Mouse (Mus musculus): Measurements from ENCODE around the gene Ttc28.

Ttc28 gene

DNA sequence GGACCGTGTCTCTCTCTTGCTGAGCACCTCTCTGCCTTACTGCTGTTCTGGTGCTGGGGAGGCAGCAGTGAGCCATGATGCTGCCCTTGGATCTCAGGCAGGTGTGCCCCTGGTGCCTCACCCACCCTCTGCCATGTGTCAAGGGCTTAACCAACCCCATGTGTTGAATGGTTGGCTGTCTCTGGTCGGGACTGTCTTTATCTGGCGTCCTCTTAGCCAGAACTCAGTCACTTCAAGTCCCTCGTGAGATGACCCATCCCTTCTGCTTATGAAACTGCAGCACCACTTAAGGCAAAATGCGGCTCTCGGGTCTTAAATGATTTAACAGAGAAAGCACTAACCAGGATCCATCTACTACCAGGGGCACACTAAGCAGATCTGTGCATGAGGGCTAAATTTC, 283.3 kb downstream of the Ttc28 start:
- no peak for DNase-seq (ENCODE audit: extremely low read depth, low read depth)

DNA sequence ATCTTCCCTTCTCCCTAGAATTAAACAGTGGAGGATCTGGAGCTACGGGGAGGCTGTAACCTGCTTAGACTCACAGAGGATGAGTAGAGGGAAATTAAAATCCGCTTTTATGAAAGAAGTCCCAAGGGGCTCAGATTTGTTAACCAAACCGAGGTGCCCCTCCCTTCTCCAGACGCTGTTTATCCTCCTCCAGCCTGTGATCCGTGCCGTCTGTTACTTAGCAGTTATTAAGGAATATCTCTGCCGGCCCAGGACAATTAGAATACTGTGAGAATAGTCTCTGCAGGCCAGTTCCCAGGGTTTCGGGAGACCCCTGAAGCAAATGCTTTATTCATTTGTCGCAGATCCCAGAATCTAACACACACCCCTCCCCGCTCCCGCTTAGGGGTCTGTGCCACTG, 283.8 kb downstream of the Ttc28 start:
- no peak for DNase-seq (ENCODE audit: extremely low read depth, low read depth)

DNA sequence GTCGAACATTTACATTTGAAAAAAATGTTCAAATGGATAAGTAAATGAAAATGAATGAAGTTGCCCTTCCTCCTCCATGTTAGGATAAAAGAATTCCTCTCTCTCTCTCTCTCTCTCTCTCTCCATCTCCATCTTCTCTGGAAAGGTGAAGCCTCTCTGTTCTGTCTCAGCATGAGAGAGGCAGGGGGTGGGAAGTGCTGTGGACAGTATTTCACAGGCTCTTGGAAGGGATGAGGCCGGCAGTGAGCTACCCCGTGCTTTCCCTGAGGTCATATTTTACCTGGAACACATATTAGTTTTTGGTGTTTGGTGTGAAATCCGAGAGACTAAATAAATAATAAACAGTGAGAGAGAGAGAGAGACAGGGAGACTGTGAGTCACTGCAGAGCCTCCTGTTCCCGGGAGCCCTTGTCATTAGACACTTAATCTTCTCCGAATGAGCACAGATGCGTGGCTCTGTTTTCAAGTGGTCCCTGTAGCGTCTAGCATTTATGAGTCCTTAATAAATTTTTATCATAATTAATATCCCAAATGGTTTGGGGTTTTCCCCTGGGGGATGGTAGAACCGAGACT, 284.8 kb downstream of the Ttc28 start:
- DNase-seq (ENCODE audit: extremely low read depth, low read depth) = no peak

DNA sequence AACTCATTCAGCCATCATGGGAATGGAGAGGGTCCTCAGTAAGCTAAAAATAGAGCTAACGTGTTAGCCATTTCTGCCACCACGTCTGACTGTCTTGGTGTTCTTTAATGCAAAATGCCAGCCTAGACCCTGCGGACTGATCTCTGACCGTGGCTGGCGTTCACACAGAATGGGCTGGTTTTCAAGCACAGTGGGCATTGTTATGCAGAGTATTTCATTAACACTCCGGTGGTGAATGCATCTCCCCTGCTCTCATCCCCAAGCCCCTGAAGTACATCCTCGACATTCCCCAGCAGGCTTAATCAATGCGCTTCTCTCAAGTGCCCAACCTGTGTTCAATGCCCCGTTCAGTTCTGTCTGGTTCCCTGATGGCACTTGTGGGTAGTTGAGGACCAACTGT, 290.8 kb downstream of the Ttc28 start:
- no peak for DNase-seq (ENCODE audit: extremely low read depth, low read depth)

DNA sequence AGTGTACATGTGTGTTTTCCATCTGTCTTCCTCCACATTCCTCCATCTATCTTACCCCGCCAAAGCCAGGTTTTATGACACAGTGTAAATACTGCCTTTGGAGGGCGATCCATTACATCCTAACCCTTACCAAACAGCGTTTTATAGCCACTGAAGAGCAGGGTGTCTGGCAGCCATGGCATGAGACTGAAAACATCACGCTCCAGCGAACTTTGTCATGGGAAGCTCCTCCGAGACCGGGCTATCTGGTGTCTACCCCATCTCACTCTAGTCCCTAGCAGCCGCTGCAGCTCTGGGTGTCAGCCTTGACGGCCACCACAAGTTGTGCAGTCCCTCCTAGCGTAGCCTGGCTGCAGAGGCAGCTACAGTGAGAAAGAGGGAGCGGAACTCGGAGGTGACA, 295.8 kb downstream of the Ttc28 start:
- DNase-seq (ENCODE audit: extremely low read depth, low read depth) = no peak

DNA sequence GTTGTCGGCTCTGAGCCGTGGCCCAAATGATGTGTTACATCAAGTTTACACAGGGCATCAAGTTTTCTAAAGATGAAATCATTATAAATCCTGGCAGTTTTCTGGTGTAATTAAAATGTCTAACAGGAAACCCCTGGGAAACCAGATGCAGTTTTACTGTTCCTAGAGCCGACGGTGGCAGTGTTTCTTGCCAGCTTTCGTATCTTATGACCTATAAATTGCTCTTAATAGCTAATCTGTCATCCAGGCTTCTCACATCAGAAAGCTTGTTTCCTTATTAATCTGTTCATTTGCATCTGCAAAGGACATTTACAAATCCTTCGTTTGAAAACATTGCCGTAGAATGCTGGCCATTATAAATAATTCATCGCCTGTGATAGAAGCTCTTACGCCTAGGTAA, 296.2 kb downstream of the Ttc28 start:
- DNase-seq (ENCODE audit: extremely low read depth, low read depth) = no peak

DNA sequence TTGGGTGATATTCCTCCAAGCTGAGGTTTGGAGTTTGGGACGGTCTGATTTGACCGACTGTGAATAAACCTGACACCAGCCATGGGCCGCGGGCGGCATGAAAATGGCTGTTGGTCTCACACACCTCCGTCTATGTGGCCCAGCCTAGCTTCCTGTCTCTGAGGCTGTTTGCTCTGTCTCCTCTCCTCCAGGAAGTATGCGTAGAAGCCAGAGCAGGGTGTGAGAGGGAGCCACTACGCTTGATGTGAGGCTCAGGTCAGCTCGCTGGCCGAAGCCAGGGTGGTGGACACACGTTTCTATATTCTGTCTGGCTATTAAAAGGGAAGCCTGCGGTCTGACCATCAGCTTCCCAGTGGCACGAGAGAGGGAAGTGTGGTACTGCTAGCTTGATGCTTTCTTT, 296.8 kb downstream of the Ttc28 start:
- no peak for DNase-seq (ENCODE audit: extremely low read depth, low read depth)

DNA sequence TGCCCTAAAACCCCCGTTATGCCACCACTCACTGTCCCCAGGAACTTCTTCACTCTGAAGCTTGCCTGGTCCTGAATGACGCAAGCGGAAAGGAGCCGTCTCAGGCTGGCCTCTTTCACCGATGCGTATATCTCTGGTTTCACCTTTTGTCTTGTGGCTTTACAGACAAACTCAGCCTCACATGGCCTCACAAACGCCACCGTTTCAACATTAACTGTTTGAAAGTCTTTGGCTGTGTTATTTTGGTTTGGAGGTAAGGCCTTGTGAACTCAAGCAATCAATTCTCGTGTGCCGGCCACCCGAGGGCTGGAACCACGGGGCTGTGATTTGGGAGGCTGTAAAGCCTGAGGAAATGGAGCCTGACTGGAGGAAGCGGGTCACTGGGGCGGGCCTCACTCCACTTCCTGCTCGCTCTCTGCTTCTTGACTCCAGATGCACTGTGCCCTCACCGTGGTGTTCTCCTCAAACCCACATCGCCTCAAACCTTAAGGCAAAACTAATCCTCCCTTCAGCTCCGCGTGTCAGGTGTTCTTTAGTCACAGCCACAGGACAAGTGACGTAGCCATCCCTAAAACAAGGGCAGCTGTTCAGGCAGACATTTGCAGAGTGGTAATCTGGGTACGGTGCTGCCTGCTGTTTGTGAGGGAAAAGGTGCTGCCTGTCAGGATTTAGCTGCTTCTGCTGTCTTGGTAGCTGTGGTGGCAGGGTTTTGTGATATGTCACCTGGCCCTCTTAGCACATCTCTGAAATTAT, 298.9 kb downstream of the Ttc28 start:
- DNase-seq (ENCODE audit: extremely low read depth, low read depth) = no peak

DNA sequence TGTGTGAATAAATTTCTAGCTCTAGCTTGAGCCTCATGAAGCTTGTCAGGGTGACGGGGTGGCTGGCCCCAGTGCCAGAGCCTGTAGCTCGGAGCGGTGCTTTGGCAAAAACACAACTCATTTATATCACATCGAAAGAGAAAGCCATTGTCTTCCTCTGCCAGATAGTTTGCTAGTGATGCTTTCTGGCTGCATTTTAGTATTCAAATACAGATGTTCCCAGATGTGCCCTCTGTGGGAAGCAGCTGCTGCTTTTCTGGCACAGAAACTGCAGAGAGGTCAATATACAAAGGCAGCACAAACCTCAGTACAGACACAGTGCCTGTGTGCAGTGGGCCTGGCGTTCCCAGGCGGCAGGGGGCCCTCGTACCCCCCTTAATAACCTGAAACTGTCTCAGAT, 300.0 kb downstream of the Ttc28 start:
- DNase-seq (ENCODE audit: extremely low read depth, low read depth) = no peak

DNA sequence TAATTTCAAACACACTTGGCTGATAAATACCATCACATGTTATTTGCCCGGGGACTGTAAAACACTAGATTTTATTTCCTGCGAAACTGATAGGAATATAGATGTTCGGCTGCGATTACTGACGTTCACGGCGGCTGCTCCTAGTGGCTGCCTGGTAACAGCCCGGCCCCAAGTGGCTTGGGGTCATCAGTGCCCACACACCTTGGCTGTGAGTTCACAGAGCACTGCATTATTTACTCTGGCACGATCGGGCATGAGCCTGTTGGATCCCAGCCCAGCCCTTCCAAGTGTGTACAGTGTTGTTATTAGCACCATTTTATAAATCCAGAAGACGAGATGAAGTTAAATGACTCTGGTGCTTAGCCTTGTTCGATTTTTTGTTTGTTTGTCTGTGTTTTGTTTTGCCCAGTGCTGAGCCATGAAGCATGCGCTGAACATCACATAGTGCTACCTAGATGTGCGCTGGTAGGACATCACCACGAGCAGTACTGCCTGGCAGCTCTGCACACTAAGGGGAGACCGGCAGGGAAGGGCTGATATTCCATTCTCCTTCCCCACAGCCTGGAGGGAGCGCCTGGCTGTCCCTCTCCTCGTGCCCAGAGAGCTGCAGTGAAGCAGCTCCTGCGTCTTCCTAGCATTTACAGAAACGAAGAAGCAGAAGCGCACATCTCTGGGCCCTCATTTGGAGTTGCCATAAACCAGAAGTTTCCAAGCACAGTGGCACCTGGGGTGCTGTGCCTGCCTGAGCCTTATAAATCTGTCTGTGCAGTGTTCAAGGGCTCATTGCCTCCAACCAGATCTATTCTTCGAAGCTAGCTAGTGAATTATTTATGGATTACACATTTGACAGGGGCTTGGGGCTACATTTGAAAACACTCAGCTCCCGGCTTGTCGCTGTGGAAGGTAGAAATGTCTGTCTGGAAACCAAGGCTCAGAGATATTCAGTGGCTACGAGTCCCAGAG, 300.8 kb downstream of the Ttc28 start:
- no peak for DNase-seq (ENCODE audit: extremely low read depth, low read depth)

DNA sequence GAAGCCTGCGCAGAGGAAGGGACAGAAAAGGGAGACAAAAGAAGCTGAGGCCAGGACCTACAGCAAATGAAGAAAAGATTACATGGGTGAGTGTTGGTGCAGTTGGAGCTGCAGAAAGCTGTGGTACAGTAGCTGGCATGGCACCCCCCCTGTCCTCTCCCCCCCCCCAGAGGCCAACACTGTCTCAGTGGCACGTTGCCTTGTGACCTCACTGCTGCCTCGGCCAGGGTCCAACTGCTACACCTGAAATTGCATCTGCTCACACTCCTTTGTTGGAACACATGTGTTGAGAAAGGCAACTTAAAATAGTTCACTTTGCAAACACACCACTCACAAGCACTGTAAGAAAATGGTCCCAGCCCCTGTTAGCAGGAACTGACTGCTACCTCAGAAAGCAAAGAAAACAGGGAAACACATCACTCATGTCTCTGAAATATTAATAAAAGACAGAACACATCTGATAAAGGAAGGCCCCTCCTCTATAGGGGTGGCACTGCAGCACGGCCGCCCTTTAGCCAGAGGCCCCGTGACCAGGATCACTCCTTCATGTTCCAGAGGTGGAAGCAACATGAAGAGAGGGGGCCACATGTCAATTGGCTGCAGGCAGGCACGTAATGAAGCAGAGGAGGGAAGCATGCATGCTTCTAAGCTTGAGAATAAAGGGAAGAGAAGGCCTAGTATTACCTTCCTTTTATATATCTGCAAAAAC, 301.8 kb downstream of the Ttc28 start:
- no peak for DNase-seq (ENCODE audit: extremely low read depth, low read depth)

DNA sequence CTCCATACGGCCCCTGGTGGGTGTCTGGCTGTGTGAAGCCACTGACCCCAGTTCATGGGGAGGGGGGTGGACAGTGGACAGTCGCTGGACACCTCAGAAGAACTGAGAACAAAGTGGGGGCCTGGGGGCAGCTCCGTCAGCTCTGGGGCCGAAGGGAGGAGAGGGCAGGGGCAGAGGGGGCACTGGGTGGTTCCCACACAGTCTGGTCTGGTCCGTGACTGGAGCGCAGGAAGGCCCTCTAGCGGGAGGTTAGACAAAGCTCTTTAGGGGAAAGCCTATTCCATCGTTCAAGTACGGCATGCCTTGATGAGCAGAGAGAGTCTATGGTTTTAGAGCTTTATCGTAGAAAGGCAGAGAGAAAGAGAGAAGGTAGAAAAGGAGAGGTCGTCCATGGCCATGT, 307.0 kb downstream of the Ttc28 start:
- DNase-seq (ENCODE audit: extremely low read depth, low read depth) = no peak

DNA sequence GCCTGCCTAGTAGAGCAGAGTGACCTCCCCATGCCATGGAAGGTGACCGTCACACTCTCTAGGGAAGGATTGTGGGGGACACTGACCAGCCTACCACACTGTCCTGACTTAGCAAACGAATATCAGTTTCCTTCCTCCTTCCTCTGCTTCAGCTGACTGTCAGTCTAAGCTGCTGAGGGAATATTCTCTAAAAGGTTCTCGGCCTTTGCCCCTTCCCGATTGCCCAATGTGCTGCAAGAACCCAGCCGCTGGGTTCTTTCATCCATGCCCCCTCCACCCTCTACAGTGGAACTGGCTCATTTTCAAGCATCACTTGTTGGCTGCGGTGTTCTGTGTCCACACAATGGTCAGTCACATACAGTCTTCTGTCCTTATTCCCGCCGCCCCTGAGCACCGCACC, 312.4 kb downstream of the Ttc28 start:
- DNase-seq (ENCODE audit: extremely low read depth, low read depth) = no peak

DNA sequence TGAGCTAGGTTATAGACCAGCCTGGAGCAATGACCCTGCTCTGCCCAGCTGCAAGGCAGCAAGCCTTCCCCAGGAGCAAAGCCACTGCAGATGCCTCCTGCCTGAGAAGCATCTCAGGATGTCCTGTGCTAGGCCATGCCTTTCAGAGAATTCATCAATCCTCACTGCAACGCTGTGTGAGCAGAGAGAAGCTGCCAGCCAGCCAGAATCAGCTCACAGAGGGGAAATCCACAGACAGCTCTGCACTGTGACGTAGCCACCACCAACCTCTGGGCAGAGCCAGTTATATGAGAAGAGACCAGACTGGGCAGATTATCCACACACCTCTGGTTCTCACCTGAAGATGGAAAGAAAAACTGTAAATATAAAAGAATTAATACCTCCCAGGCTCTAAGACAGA, 315.2 kb downstream of the Ttc28 start:
- DNase-seq (ENCODE audit: extremely low read depth, low read depth) = no peak

DNA sequence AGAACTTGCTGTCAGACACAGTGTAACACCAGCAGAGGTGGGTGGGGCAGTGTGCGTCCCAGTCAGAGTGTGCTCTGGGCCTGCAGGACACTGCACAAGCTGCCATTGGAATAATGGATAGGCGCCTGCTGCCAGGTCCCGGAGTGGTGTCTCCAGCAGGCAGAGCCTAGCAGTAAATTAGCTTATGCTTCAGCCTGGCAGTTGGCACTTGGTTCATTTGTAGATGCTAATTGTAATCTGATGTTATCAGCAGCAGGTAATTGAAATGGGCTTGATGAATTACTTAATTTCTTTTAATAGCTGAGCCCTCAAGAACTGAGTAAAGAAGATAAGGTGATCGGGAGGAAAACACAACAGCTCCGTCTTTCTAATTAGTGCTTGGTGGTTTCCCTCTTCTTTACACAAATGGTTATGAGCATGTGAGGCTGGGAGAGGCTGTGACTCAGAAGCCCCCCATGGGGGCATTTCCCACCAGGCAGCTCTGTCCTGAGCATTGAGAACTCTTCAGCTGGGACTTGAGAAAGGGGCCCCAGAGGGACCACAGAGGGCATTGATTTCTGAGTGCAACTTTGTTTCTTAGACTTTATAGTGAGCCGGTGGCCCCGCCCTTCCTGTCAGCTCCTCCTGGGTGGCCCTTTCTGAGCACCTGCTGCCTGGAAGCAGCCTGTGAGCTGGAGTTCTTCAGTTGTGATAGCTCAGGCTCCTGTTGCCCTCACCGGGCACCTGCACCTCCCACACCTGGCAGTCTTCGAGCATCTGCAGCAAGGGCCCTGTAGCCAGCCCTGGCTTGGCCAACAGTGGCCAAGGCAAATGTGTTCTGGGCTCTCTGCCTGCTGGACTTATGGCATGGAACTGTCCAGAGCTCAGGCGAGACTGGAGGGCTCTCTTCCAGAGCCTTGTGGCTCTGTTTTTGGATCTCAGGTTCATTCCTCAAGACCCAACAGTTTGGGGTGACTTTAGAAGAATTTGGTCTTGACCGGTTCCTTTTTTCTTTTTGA, 316.2 kb downstream of the Ttc28 start:
- DNase-seq (ENCODE audit: extremely low read depth, low read depth) = no peak

DNA sequence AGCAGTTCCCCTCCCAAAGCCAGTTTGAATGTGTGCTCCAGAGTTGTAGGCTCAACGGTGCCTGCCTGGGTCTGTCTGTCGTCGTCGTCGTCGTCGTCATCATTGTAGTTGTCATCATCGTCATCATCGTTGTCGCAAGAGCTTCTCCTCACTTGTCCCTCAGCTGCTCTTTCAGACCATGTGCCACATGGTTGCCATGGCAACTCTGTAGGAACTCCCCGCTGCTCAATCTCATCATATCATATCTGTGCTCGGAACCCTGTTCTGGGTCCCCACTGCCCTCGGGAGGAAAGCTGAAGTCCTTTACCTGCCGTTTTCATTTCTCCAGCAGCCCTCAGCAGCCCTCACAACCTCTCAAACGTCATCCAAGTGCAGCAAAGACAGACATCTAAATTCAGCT, 318.1 kb downstream of the Ttc28 start:
- no peak for DNase-seq (ENCODE audit: extremely low read depth, low read depth)

DNA sequence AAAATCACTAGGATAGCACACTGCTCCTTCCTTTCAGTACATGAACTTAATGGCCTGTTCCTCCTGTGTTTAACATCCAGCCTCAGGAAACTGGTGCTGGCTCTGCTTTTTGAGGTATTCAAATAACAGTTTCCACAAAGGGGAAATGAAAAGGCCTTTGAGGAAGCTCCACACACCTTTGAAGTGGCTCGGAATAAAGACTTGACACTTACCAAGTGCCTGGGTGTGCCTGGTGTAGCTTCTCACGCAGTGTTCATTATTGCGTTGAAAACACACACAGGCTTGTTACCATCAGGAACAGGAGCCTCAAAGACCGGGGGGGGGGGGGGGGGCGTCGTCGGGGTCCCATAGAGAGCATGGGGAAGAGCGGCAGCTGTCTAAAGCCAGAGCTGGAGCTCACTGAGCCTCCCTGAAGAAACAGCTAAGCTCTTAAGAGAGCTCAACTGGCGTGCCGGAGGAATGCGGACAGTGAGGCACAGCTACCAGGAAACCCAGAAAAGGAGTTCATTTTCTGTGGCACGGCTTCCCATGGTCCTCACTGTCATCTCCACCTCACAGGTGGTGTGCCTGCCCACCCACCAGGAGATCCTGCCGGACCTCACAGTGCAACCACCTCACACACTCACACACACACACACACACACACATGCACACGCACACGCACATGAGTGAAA, 320.7 kb downstream of the Ttc28 start:
- DNase-seq (ENCODE audit: extremely low read depth, low read depth) = no peak

DNA sequence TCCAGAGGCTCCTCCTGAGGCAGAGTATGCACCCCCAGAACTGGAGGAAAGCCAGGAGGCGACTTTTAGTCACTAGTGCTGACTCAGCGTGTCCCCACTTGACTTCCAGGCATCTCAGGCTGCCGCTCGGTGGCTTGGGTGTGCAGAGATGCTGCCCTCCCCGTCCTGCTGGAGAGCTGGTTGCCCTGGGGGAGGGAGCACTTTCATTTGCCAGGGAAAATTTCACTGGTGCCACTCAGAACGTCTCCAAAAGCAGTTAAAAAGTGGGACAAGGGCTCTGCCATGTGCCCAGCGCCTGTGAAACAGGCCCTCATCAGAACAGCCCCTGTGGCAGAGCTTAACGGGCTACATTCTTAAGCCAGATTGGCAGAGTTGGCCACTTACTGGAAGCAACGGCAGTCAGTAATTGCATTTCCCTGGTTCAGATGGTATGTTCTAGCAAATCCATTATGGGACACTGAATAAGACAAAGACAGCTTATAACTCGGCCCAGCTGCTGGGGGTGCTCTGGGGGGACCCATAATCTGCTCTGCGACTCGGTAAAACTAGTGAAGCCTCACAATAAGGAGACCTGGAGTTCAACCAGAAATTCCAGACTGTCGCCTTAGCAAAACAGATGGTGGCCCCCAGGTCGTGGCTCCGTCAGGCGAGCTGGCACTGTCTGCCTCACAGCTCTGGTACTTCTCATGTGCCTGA, 321.5 kb downstream of the Ttc28 start:
- DNase-seq (ENCODE audit: extremely low read depth, low read depth) = no peak

DNA sequence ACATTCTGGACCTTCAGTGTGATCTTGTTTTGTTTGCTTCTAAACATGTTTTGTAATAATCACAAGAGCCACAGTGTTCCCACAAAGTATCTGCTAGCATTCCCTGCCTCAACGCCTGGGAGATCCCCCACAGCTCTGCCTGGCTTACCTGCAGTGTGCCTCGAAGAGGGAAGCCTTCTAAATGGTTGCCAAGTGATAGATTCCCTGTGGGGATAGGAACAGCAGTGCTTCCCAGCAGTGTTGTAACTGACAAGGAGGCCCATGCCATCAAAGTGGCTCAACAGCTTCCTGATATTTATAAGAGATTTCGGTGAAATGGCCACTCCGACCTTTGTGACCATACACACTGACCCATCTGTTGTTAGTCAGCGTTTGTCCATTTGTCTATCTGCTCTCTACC, 324.6 kb downstream of the Ttc28 start:
- DNase-seq (ENCODE audit: extremely low read depth, low read depth) = no peak
